Mouse (Mus musculus): ENCODE measurements at regions not wholly inside any gene's neighbourhood (a gene's known extent, or its start where the extent isn't known, plus 50 kb on each side); places are given as distances from the start of the nearest gene placed in this dataset.

DNA sequence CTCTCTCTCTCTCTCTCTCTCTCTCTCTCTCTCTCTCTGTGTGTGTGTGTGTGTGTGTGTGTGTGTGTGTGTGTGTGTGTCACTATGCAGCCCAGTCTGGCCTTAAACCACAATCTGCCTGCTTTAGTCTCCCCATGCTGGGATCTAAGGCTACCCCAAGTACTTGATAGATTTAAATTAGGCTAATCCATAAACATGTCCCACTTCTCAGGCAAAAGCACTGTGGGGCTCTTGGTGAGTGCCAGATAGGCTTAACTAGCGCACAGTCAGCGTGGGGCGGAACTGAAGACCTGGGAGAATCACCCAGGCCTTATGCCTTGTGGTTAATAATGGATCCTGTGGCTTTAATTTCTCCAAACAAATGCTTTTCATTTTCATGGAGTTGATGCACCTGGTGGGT lies 180.6 kb downstream of the Gm26897 start:
- DNase-seq (no peak), ATAC-seq (ENCODE audit: low FRiP score, low TSS enrichment) (no peak)
- 53% methylated on average over 3 of the region's 3 CpGs for WGBS
- Histone ChIP-seq H3K4me2 (ENCODE audit: low read length) (no peak overlapping the region), H3K9ac (replicated peaks; ENCODE audit: low read length) (no peak overlapping the region), H3K36me3 (ENCODE audit: control insufficient read depth, insufficient read depth, low read length) (no peaks in the 10 kb centered on the region), H3K9me3 (ENCODE audit: control insufficient read depth, low read length) (no peaks in the 10 kb centered on the region), H3K4me1 (ENCODE audit: control insufficient read depth, insufficient read depth, low read length) (peaks cover 40% of the 10 kb centered on the region), H3K27me3 (ENCODE audit: control insufficient read depth, insufficient read depth, low read length) (no peaks in the 10 kb centered on the region), H3K4me3 (replicated peaks; ENCODE audit: low read depth, low read length) (no peak overlapping the region), H3K27ac (replicated peaks; ENCODE audit: low read depth, low read length) (no peak overlapping the region; the same call in 1 of the 2 replicates)

DNA sequence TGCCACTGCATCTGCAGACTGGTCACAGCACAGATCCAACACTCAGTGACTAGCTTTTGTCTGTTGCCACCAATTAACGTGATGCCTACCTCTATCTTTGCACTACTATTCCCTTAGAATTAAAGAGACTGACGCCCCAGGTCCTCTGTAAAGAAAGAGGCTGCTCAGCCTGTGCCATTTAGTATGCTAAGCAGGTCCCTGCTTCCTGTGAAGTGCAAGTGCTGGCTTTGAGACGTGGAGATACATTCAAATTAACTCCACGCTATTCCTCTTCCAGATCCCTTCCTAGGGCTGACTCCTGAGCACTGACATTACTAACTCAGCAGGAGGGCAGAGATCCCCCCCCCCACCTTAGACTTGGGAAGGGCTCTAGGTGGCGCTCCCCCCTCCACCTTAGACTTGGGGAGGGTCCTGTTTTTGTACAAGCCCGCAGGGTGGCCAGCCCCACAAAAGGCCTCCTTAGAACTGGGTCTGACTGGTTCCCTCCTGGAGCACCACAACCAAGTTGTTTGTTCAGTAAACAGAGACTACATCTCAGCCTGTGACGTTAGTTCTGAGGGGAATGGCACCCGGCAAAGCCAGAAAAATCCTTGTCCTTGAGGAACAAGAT lies 184.0 kb downstream of the Gm26897 start:
- H3K9me3 ChIP-seq (ENCODE audit: control insufficient read depth, low read length): no peaks in the 10 kb centered on the region
- no peaks in the 10 kb centered on the region for H3K36me3 ChIP-seq (ENCODE audit: control insufficient read depth, insufficient read depth, low read length)
- H3K4me3 ChIP-seq (replicated peaks; ENCODE audit: low read depth, low read length): no peak overlapping the region
- ATAC-seq (ENCODE audit: low FRiP score, low TSS enrichment) (peak; percentile 73; the same call in 1 of the 2 replicates), DNase-seq (peak; percentile 85)
- WGBS: 11% methylated on average over 8 of the region's 8 CpGs
- peaks cover 37% of the 10 kb centered on the region for H3K4me1 ChIP-seq (ENCODE audit: control insufficient read depth, insufficient read depth, low read length)
- no peaks in the 10 kb centered on the region for H3K27me3 ChIP-seq (ENCODE audit: control insufficient read depth, insufficient read depth, low read length)
- no peak overlapping the region for H3K9ac ChIP-seq (replicated peaks; ENCODE audit: low read length)
- H3K27ac ChIP-seq (replicated peaks; ENCODE audit: low read depth, low read length): peak overlapping the region; percentile 82
- no peak overlapping the region for H3K4me2 ChIP-seq (ENCODE audit: low read length)

DNA sequence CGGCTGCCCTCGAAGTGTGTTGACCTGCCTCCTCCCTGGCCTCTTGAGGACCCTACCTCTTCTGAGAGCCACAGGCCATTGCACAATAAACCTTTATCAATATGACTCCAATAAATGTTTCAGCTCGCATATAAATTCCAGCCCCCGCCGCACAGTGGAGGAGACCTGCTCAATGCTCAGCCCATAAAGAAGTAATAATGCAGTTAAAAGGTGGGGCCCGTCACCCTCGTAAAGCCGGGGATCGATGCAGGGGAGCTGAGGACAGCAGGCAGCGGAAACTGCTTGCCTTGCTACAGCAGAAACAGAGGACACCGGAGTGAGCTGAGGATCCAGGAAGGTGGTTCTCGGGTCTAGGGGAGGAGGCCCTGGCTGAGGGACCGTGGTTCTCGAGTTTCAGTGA lies 185.2 kb downstream of the Gm26897 start:
- H3K4me1 ChIP-seq (ENCODE audit: control insufficient read depth, insufficient read depth, low read length): peaks cover 33% of the 10 kb centered on the region
- 81% methylated on average over 14 of the region's 14 CpGs for WGBS

DNA sequence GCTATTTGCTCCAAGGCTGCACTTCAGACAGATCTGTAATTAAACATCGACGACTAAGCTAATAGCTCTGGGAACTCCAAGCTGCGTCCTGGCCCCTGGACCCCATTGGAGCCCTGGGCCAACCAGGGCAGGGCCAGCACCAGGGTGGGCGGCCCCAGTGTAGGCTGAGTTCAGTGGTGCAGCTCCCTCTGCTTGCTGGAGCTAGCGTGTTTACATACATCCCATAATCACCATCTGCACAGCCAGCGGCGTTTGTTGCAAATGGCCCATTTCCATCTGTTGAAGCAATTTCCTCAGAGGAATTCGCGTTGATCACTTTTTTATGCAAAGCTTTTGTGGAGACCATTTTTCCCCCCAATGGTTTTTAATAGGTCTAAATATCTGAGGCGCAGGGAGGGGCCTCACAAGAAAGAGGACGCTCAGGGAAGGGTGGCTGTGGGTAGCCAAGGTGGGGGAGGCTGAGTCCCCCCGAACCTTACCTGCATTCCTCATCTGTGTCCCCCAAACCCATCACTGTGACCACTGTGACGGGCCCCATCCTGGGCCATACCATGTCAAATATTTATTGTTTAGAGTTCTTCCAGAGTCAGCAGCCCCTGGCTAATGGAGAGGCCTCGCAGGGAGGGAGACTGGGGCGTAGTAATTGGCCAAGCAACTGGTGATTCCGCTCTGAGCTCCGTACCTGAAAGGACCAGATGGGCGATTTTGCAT lies 189.4 kb downstream of the Gm26897 start:
- Histone ChIP-seq H3K4me2 (ENCODE audit: low read length) (no peak overlapping the region), H3K36me3 (ENCODE audit: control insufficient read depth, insufficient read depth, low read length) (no peaks in the 10 kb centered on the region), H3K4me1 (ENCODE audit: control insufficient read depth, insufficient read depth, low read length) (peaks cover 31% of the 10 kb centered on the region), H3K9ac (replicated peaks; ENCODE audit: low read length) (no peak overlapping the region), H3K9me3 (ENCODE audit: control insufficient read depth, low read length) (no peaks in the 10 kb centered on the region), H3K4me3 (replicated peaks; ENCODE audit: low read depth, low read length) (no peak overlapping the region), H3K27me3 (ENCODE audit: control insufficient read depth, insufficient read depth, low read length) (no peaks in the 10 kb centered on the region), H3K27ac (replicated peaks; ENCODE audit: low read depth, low read length) (peak overlapping the region; percentile 26; the same call in 1 of the 2 replicates)
- DNase-seq: peak; percentile 74
- 34% methylated on average over 18 of the region's 18 CpGs for WGBS
- ATAC-seq (ENCODE audit: low FRiP score, low TSS enrichment): peak; percentile 43; the same call in 1 of the 2 replicates

More for the DNA sequence above, 185.2 kb downstream of the Gm26897 start:
- ATAC-seq (ENCODE audit: low FRiP score, low TSS enrichment) (no peak), DNase-seq (no peak)
- Histone ChIP-seq H3K4me3 (replicated peaks; ENCODE audit: low read depth, low read length) (no peak overlapping the region), H3K36me3 (ENCODE audit: control insufficient read depth, insufficient read depth, low read length) (no peaks in the 10 kb centered on the region), H3K4me2 (ENCODE audit: low read length) (no peak overlapping the region), H3K9me3 (ENCODE audit: control insufficient read depth, low read length) (no peaks in the 10 kb centered on the region), H3K27ac (replicated peaks; ENCODE audit: low read depth, low read length) (0 out of 2 replicates have a peak overlapping the region, but pooled peaks have one; percentile 82), H3K27me3 (ENCODE audit: control insufficient read depth, insufficient read depth, low read length) (no peaks in the 10 kb centered on the region), H3K9ac (replicated peaks; ENCODE audit: low read length) (no peak overlapping the region)

DNA sequence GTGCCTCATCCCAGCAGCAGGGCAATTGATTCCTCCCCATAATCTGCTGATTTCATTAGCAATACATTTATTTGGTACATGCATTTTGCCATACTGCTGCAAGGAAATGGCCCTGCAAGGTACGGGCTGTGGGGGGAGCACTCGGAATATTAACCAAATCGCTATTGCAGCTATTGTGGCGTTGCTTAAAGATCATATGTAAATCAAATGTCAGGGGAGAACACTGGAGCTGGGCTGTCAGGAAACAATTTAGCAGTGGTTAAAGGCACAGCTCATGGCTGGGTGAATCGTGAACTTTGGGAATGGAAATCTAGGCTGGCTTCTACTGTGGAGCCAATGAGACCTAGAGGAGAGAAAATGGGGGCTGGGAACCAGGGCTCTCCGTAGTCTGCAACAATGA lies 192.0 kb downstream of the Gm26897 start:
- no peaks in the 10 kb centered on the region for H3K9me3 ChIP-seq (ENCODE audit: control insufficient read depth, low read length)
- no peak overlapping the region for H3K4me3 ChIP-seq (replicated peaks; ENCODE audit: low read depth, low read length)
- H3K4me2 ChIP-seq (ENCODE audit: low read length): no peak overlapping the region
- DNase-seq (peak; percentile 68), ATAC-seq (ENCODE audit: low FRiP score, low TSS enrichment) (no peak)
- WGBS: 23% methylated on average over 6 of the region's 6 CpGs
- no peaks in the 10 kb centered on the region for H3K27me3 ChIP-seq (ENCODE audit: control insufficient read depth, insufficient read depth, low read length)
- H3K9ac ChIP-seq (replicated peaks; ENCODE audit: low read length): no peak overlapping the region
- peaks cover 39% of the 10 kb centered on the region for H3K4me1 ChIP-seq (ENCODE audit: control insufficient read depth, insufficient read depth, low read length)
- no peaks in the 10 kb centered on the region for H3K36me3 ChIP-seq (ENCODE audit: control insufficient read depth, insufficient read depth, low read length)
- H3K27ac ChIP-seq (replicated peaks; ENCODE audit: low read depth, low read length): peak overlapping the region; percentile 71

DNA sequence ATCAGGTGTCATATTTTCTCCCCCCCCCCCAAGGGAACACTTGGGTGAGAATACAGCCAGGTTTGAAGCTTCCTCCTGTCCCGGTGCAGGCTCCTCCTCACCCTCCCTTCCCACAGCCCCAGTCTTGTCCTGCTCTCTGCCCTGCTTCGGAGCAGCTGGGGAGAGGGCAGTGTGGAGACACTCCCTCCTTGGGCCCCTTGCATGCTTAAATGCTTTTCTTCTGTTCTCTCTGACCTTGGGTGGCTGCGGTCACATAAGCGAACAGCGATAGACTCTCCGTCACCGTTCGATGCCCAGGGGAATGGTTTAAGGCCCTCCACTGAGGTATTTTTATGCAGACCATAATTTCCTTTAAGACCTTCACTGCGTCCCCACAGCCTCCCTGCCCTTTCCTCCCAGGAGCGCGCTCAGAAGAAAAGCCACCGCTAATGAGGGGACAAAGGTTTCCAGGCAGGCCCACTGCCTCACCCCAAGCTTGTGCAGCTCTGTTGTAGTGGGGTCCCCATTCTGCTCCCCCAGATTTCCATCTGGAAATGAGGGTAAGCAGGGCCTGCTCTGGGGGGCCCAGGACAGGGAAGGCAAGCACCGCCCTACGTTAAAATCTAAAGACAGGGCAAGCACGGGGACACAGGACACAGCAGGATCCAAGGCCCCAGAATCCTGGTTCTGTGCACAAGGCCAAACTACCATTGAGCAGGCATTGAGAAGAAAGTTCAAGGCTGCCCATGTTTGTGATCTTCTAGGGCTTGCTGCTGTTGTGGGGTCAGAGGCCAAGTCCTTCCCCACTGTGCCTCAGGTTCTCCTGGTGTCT lies 195.7 kb downstream of the Gm26897 start:
- H3K27me3 ChIP-seq (ENCODE audit: control insufficient read depth, insufficient read depth, low read length): no peaks in the 10 kb centered on the region
- no peak for DNase-seq
- no peak overlapping the region for H3K9ac ChIP-seq (replicated peaks; ENCODE audit: low read length)
- H3K4me1 ChIP-seq (ENCODE audit: control insufficient read depth, insufficient read depth, low read length): peaks cover 30% of the 10 kb centered on the region
- H3K36me3 ChIP-seq (ENCODE audit: control insufficient read depth, insufficient read depth, low read length): no peaks in the 10 kb centered on the region
- no peak overlapping the region for H3K27ac ChIP-seq (replicated peaks; ENCODE audit: low read depth, low read length)
- no peak for ATAC-seq (ENCODE audit: low FRiP score, low TSS enrichment)
- H3K9me3 ChIP-seq (ENCODE audit: control insufficient read depth, low read length): 0 out of 2 replicates have a peak, but pooled peaks cover 3% of the 10 kb centered on the region
- H3K4me2 ChIP-seq (ENCODE audit: low read length): no peak overlapping the region
- no peak overlapping the region for H3K4me3 ChIP-seq (replicated peaks; ENCODE audit: low read depth, low read length)
- WGBS: 16% methylated on average over 15 of the region's 15 CpGs

DNA sequence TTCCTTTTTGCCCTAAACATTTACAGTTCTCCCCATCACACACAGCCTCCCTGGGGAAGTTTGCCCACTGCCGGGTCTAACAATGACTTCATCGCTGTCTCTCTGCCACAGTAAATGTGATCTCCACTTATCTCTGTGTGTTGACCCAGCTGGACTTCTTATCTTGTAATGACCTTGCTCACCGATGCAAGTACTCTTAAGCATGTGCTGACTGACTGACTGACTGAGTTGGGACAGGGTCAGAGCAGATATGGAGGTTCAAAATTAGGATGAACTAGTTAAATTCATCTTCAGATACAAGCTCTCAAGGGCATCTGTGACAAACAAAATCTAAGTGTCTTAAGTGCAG lies 196.2 kb downstream of the Gm26897 start:
- no peak for ATAC-seq (ENCODE audit: low FRiP score, low TSS enrichment)
- Histone ChIP-seq H3K4me1 (ENCODE audit: control insufficient read depth, insufficient read depth, low read length) (peaks cover 30% of the 10 kb centered on the region), H3K4me2 (ENCODE audit: low read length) (no peak overlapping the region), H3K4me3 (replicated peaks; ENCODE audit: low read depth, low read length) (no peak overlapping the region), H3K9ac (replicated peaks; ENCODE audit: low read length) (no peak overlapping the region), H3K36me3 (ENCODE audit: control insufficient read depth, insufficient read depth, low read length) (no peaks in the 10 kb centered on the region), H3K9me3 (ENCODE audit: control insufficient read depth, low read length) (0 out of 2 replicates have a peak, but pooled peaks cover 3% of the 10 kb centered on the region), H3K27ac (replicated peaks; ENCODE audit: low read depth, low read length) (no peak overlapping the region), H3K27me3 (ENCODE audit: control insufficient read depth, insufficient read depth, low read length) (no peaks in the 10 kb centered on the region)
- WGBS: 43% methylated on average over 3 of the region's 3 CpGs
- DNase-seq: no peak

DNA sequence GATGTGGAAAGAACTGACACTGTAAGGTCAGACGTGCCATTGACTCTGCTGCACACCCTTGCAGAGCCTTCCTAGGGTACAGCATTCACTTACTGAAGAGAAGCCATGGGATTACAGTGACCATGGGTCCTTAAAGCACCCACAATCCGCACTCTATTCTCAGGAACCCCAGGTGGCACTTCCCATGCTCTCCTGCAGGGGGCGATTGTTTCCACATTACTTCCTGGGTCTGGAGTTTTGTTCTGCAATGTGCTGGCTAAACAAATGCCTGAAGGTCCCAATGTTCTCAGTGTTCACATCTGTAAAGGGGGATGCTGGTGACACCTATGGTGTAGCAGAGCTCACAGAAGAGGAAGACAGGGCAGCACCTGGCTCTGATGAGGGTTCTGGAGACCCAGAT lies 198.0 kb downstream of the Gm26897 start:
- H3K27ac ChIP-seq (replicated peaks; ENCODE audit: low read depth, low read length): no peak overlapping the region
- no peak for ATAC-seq (ENCODE audit: low FRiP score, low TSS enrichment)
- H3K9ac ChIP-seq (replicated peaks; ENCODE audit: low read length): no peak overlapping the region
- no peak overlapping the region for H3K4me3 ChIP-seq (replicated peaks; ENCODE audit: low read depth, low read length)
- DNase-seq: no peak
- no peaks in the 10 kb centered on the region for H3K27me3 ChIP-seq (ENCODE audit: control insufficient read depth, insufficient read depth, low read length)
- 0 out of 2 replicates have a peak, but pooled peaks cover 3% of the 10 kb centered on the region for H3K9me3 ChIP-seq (ENCODE audit: control insufficient read depth, low read length)
- H3K4me1 ChIP-seq (ENCODE audit: control insufficient read depth, insufficient read depth, low read length): peaks cover 17% of the 10 kb centered on the region
- no peak overlapping the region for H3K4me2 ChIP-seq (ENCODE audit: low read length)
- WGBS: 75% methylated on average over 3 of the region's 3 CpGs
- no peaks in the 10 kb centered on the region for H3K36me3 ChIP-seq (ENCODE audit: control insufficient read depth, insufficient read depth, low read length)
